Mouse (Mus musculus) thymus, adult 2 months (tissue): ENCODE data around the gene Rasl11b.

ENCODE experiments used
- CTCF ChIP-seq: fragments of 200-500 bp; IDR thresholded peaks from 2 replicates; pipeline ENCODE4 v1.5.1; 2012; ENCODE audit warnings: mild to moderate bottlenecking, control low read depth, low read length, moderate library complexity, borderline replicate concordance; ENCODE audit not compliant: control insufficient read depth, poor library complexity, insufficient read depth; ENCODE audit errors: extremely low read depth
- POLR2A ChIP-seq: fragments of 200-500 bp; IDR thresholded peaks from 2 replicates; pipeline ENCODE4 v1.6.1; 2012; ENCODE audit warnings: mild to moderate bottlenecking, low read length, control low read depth, moderate library complexity; ENCODE audit not compliant: control insufficient read depth, poor library complexity, insufficient read depth; ENCODE audit errors: extremely low read depth

- no peak for TF ChIP-seq CTCF
- no peak for TF ChIP-seq POLR2A
Measured at GRCm38 (mm10) chr5:74183118-74183517, 12.0 kb upstream of the Rasl11b start.
